Mouse (Mus musculus): ENCODE data around the gene Vmn2r20. TPM values are rescaled to one million over a fixed set of nuclear protein-coding genes. Genes with fewer than 3 reads are reported as not detected.

The Vmn2r20 gene
- polyA plus RNA-seq, 1 experiment from 2014 or later: not detected

Other genes starting within 250 kb of the Vmn2r20 start
- not detected in 2 replicates for gene Clec4b2, start 245.2 kb downstream of the Vmn2r20 start, polyA plus RNA-seq (2014; fragmentation: Nextera tagmentation; extraction: Ambion mirVana)
- gene Clec4n, start 188.3 kb downstream of the Vmn2r20 start, polyA plus RNA-seq (2014; fragmentation: Nextera tagmentation; extraction: Ambion mirVana): 3.8 and 5.7 TPM in 2 replicates
- gene Clec4d, start 156.0 kb downstream of the Vmn2r20 start, polyA plus RNA-seq (2014; fragmentation: Nextera tagmentation; extraction: Ambion mirVana): 0.75 TPM in 1 of 2 replicates, not detected in the other
- 0.08 and 0.16 TPM in 2 replicates for gene Clec4e, start 128.2 kb downstream of the Vmn2r20 start, polyA plus RNA-seq (2014; fragmentation: Nextera tagmentation; extraction: Ambion mirVana)
- not detected in 2 replicates for gene Vmn2r19, start 109.8 kb downstream of the Vmn2r20 start, polyA plus RNA-seq (2014; fragmentation: Nextera tagmentation; extraction: Ambion mirVana)
- gene Vmn2r21, start 115.3 kb upstream of the Vmn2r20 start, polyA plus RNA-seq (2014; fragmentation: Nextera tagmentation; extraction: Ambion mirVana): not detected in 2 replicates
- not detected in 2 replicates for gene Vmn2r22, start 232.6 kb upstream of the Vmn2r20 start, polyA plus RNA-seq (2014; fragmentation: Nextera tagmentation; extraction: Ambion mirVana)

All from heart, embryonic 14.5 days (tissue).